Mouse (Mus musculus) layer of hippocampus, adult 11-12 months (tissue): ENCODE measurements around the gene Fam110a.
"Not testable (repeated sequence)": the region's sequence is repeated elsewhere in the genome, so short reads cannot be mapped to it uniquely, and the experiment has no call there.

Source experiments
- DNase-seq: peaks from one replicate; pipeline ENCODE4 v3.0.0; 2022; ENCODE audit warnings: low spot score

Gene Fam110a

GRCm38 (mm10) chr2:151997190-151997575 is 17.2 kb upstream of the Fam110a start:
- DNase-seq, result not testable (repeated sequence)

DNA sequence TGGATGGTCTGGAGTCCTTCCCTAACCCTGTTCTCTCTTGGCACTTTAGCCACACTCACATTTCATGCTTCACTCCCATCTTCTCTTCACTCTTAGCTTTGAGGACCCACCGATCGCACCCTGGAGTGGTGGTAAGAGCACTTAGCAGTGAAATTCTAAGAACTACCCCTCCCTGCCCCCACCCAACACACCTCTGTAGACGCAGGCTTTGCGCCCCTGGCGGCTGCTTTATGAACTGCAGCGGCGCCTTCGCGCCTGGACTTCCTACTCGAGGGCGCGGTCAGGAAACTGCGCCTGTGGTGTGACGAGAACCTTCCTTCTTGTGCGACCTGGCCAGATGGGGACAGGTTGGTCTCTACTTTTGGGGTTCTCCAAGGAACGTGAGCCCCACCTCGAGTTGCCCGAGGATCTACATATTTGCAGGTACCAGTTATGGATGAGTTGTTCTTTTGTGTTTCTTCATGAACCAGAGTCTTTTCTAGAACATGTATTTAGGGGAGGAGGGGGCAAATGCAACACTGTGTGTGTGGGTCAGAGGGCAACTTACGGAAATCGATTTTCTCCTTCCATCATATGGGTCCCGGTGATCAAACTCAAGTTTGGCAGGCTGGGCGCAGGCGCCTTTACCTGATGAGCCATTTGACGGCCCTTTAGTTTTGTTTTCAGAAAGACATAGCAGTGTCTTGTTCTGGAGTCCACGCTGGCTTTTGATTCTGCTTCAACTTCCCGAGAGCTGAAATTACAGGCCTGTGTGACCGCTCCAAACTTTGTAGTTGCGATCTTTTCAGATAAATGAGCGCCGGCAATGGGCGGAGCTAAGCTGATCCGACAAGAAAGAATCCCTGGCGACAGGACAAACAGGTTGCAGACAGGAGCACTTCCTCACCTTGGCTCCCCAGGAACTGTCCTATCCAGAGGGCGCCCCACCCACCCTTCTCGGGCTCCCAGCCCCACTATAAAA is 16.5 kb upstream of the Fam110a start, which contains the start of gene Slc52a3:
TSS of gene Slc52a3 (plus strand) at position 283 of the 961 bp plus-strand sequence.
- peak; percentile 84 for DNase-seq

DNA sequence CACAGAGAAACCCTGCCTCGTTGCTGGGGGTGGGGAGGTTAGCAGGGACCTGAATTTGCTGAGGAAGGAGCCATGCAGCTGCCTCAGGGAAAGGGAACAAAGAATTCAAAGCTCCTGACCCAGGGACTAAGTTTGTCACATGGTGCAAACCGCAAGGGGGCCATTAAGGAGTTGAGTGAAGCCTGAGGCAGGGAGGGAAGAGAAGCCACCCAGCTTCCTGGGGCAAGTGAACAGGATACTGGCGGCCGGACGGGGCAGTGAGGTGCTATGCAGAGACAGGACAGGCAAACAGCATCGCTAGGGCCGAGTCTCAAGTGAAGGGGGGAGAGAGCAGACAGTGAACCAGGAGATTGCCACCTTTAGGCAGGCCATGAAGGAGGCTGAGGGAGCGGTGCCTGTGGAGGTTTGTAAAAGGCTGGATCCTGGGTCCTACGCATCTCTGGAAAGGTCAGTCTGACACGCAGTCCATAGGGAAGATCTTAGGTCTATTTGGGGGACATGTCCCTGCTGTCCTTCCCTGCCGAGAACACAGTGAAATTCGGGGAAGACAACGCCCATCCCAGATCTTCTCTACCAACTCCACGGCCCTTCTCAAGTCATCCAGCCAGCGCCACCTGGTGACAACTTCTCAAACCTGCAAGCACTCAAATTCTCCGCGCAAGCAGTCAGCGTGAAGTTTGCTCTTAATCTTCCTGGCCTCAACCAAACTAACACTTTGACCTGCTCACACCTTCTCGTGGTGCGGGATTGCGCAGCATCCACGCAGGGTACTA is 14.5 kb upstream of the Fam110a start:
- peak; percentile 75 for DNase-seq

DNA sequence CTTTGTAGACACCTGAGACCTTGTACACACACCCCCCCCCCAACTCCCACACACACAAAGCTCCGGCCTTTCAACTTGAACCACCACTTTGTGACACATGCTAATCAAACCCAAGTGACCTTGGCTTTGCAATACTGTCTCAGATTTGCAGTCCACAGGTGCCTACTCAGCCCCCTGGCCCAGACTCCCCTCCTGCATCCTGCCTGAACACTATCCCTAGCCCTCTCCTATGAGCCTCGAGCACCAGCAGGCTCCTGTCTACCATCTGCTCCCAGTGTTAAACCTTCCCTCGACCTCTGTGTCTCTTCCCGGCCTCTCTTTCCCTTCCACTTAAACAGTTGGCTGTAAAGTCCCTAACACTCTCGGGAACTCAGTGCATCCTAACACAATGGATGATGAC is 11.4 kb upstream of the Fam110a start:
- DNase-seq, result no peak

DNA sequence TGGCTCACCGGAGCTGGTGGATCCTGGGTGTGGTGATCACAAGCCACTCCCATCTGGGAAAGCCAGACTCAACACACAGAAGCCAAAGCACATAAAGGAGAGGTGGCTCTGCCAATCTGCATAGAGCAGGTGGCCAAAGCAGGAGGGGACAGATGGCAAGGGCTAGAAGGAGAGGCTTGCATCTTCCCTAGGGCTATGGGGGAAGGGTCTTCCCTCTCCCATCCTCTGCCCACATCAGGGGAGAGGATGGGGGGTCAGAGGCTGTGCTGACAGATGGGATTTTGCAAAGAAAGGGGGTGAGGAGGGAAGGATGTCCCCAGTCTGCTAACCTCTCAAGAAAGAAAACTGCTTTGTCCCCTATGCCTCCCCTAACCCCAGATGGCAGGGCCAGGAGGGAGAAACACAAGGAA is 11.0 kb upstream of the Fam110a start:
- DNase-seq, result no peak

DNA sequence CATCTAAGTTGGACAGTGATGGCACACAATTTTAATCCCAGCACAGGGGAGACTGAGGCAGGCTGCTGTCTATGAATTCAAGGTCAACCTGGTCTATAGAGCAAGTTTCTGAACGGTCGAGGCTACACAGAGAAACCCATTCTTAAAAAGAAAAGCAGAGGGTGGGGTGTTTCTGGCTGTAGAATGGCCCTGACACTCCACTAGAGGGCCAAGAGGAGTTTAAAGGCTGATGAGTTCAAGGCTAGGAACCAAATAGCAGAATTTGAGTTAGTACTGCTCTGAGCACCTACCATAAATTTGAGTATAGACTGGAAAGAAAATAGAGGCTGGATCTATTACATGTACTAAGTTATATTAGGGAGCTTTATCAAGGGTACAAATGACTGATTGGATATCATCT is 9.0 kb upstream of the Fam110a start:
- no peak for DNase-seq

DNA sequence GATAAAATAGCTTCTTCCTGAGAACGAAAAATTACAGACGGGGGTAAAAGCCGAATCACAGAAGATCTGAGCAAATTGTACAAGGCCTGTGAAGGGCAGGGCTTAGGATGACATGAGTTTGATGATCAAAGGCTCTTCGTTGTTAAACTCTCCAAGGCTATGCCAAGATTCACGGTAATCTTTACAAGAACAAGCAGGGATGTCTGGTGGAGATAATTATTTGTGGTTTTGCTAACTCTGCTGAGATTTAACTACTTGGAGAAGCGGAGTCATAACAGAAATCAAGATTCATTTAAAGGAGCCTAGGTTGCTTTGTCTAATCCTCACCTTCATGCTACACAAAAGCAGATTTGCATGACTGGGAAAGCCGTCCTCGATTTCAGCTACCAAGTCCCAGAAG is 6.9 kb upstream of the Fam110a start:
- DNase-seq, result no peak

DNA sequence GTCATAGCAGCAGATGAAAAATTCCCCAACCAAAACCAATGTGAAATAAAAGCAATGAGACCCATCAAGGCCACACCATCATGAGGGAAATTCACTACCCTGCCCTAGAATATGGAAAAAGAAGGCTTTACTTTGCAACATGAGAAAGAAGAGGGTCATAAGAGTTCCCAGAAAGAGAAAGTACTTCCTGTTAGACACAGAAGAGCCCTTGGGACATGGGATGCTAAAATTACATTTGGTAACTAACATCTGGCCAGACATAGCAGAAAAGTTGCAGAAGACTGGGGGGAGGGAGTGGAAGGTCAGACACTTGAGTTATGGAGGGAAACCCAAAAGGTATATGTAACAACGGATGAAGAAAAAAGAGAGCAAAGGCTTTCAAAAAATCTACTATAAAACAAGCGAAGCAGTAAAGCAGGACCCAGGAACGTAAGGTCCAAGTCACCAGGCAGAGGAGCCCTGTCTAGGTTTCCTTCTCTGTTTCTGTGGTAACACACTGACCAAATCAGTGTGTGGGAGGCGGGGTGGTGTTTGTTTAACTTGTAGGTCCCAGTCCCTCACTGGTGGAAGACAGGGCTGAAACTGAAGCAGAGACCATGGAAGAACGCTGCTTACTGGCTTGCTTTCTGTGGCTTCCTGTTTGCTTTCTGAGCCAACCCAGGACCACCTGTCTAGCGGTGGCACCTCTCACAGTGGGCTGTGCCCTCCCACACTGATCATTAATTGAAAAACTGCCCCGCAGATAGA is 5.6 kb upstream of the Fam110a start:
- DNase-seq, result no peak

DNA sequence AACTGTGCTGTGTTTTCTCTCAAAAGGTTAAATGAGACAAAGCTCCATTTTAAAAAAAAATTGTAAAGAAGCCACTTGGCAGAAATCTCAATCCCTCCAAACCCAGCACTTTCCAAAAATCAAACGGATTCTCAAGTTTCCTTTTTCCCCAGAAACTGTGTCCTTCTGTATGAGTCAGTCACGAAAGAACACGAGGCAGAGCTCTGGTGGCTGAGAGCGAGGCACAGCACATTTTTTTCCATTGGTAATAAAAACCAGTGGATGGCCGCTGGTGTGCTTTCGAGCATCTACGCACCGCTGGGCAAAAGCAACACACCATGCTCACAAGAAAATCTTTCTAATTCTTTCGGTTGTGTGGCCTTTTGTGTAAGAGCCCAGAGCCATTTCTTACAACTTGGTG is 4.0 kb upstream of the Fam110a start:
- no peak for DNase-seq

DNA sequence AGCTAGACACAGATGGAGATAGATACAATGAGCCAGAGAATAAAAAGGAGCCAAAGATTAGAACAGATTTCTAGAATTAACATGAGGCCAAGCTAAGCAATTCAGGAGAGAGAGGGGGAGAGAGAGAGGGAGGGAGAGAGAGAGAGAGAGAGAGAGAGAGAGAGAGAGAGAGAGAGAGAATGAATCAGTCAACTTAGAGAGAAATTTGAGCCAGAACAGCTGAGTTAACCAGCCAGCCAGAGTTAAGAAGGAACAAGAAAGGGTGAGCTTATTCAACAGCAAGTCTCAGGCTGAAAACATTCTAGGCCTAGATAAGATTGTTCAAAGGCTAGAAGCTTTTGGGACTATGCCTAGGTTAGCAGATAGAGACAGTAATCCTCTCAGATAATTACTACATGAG is 2.5 kb upstream of the Fam110a start:
- DNase-seq, result no peak

DNA sequence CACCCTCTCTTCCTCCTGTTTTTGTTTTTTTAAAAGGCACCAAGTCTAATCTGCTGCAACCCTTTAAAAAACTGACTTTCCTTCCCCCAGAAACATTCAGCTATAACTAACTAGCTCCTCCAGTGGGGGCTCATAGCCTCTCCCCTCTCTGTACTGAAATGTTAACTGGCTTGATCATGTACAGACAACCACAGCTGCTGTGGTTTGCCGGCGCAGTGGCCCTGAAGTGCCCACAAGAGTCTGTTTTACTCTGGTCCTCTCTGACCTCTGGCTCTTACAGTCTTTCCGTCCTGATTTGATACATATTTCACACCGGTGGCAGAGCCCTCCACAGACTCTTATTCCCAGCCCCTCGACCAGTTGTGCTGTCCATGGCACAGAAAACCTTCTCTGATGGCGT is 1.2 kb upstream of the Fam110a start:
- DNase-seq, result no peak

DNA sequence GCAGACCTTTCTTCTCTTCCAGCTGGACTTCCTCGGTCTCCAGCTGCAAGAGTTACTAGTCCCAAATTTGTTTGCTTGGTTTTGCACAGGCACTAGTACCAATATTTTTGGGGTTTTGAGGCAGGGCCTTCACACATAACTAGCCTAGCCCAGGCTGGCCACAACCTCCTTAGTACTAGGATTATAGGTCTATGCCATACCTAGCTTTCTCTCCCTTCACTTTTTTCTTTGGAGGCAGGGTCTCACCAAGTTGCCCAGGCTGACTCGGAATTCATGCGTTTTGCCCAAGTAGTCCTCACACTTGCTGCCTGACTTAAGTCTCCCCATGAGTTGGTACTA is 305 bp upstream of the Fam110a start:
- DNase-seq, result no peak

DNA sequence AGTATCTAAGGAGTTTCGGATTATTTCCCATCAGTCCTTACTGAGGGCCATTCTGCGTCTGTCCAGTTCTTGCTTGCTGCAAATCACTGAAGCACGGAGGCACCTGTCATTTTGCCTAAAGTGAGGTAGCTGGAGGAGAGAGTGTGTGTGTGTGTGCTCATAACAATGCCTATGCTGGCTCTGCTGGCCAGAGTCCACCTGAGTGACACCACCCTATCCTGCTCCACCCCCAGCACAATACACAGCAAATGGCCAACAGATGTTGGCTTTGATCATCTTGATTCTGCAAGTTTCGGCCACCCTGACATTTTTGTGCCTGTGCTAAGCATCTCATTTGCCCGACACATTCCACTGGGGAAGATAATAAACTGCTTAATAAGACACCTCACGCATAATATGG is 1.5 kb downstream of the Fam110a start:
- no peak for DNase-seq

GRCm38 (mm10) chr2:151977689-151978440 is 2.2 kb downstream of the Fam110a start:
- DNase-seq, result no peak

GRCm38 (mm10) chr2:151976067-151976466 is 4.0 kb downstream of the Fam110a start:
- no peak for DNase-seq

DNA sequence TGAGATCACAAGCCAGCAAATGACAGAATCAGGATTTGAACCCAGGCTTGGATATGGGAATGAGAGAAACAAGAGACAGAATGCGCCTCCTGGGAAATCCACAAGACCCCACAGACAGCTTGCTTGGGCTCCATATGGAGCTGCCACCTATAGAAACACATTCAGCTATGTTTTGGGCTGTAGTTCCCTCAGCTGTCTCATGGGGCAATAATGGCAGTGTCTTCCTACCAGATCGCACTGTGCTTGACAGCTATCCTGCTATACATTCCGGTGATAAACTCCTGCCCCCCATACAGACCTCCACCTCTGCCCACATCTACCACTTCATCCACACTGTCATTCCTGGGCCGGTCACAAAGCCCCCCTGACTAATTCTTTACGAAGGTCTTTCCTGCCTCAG is 4.7 kb downstream of the Fam110a start:
- no peak for DNase-seq

GRCm38 (mm10) chr2:151973595-151974562 is 6.1 kb downstream of the Fam110a start:
- DNase-seq, result no peak

- DNase-seq, result no peak
Observed at GRCm38 (mm10) chr2:151972880-151973594, 7.0 kb downstream of the Fam110a start.

- DNase-seq, result no peak
Observed at GRCm38 (mm10) chr2:151971748-151972147, 8.3 kb downstream of the Fam110a start.
